30 mouse cellular contexts compared by ENCODE assay signal in the genomic region with DNA sequence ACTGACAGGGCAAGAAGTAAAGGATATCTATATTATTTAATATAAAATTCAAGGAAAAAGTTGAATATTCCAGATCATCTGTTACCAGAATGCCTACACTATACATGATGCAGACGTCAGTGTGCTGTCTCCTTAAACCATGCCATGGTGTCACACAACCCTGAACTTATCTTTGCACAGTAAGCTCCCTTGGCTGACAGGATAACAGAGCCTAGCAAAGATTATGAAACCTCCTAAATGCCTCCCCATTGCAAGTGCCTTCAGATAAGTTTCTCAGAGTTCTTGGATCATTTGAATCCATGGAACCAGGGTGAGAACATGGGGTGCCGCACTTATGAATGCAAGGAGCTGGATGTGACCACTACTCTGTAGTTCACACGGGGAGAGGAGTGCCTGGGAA. TPM values are rescaled to one million over a fixed set of nuclear protein-coding genes. Genes with fewer than 3 reads are reported as not detected.
DNase-seq lines count a peak whose midpoint lies in the region; ATAC-seq lines count a peak whose summit lies in the region.
"Had no signal": no experiment of that assay in that cellular context is flagged by ENCODE, and none has a peak within 500 bp of the region (broad histone marks: within the 10 kb centered on the region; RNA-seq: fewer than 3 reads in every experiment).

No protein-coding gene starts in this region.

- no peak overlapping the region for H3K4me2 ChIP-seq in heart, embryonic 12.5 days
- H3K4me2 ChIP-seq in heart, embryonic 11.5 days: no peak overlapping the region
- H3K4me2 ChIP-seq in liver, embryonic 13.5 days: peak overlapping the region; percentile 50
- H3K4me2 ChIP-seq: embryonic facial prominence, embryonic 15.5 days had no signal

- H3K27ac ChIP-seq in heart, embryonic 12.5 days (ENCODE audit: poor library complexity, severe bottlenecking): no peak overlapping the region
- H3K27ac ChIP-seq in heart, embryonic 11.5 days (ENCODE audit: low read depth, low read length): no peak overlapping the region
- H3K27ac ChIP-seq in liver, embryonic 13.5 days: peak overlapping the region; percentile 87
- H3K27ac ChIP-seq: embryonic facial prominence, embryonic 10.5 days; embryonic facial prominence, embryonic 15.5 days; gastrocnemius, adult 2 months; heart, adult 2 months; hindbrain, embryonic 10.5 days; kidney, postnatal 0 days had no signal

- no peaks in the 10 kb centered on the region for H3K9me3 ChIP-seq in heart, embryonic 12.5 days (replicated peaks)
- H3K9me3 ChIP-seq in heart, embryonic 11.5 days (replicated peaks; ENCODE audit: control insufficient read depth, low read length): no peaks in the 10 kb centered on the region
- no peaks in the 10 kb centered on the region for H3K9me3 ChIP-seq in erythroblast, embryonic 14.5 days (ENCODE audit: control insufficient read depth, low read length)
- H3K9me3 ChIP-seq in liver, embryonic 13.5 days (replicated peaks): no peaks in the 10 kb centered on the region
- H3K9me3 ChIP-seq: embryonic facial prominence, embryonic 10.5 days; embryonic facial prominence, embryonic 15.5 days; G1E; megakaryocyte, embryonic 14.5 days had no signal

- H3K4me3 ChIP-seq in heart, embryonic 12.5 days: no peak overlapping the region
- no peak overlapping the region for H3K4me3 ChIP-seq in heart, embryonic 11.5 days (ENCODE audit: low read depth, low read length)
- H3K4me3 ChIP-seq in erythroblast, embryonic 14.5 days (replicated peaks): peak overlapping the region; percentile 18
- no peak overlapping the region for H3K4me3 ChIP-seq in liver, embryonic 13.5 days (replicated peaks)
- H3K4me3 ChIP-seq: embryonic facial prominence, embryonic 10.5 days; embryonic facial prominence, embryonic 15.5 days; gastrocnemius, adult 2 months; heart, adult 2 months; hindbrain, embryonic 10.5 days; megakaryocyte, embryonic 14.5 days had no signal

- peak; percentile 59 for DNase-seq in liver, embryonic 13.5 days
- no peak for DNase-seq in kidney, adult 11 months
- no peak for DNase-seq in left cerebral cortex, adult 9 months (ENCODE audit: low spot score in 2 of 2)
- DNase-seq in spleen, adult 18-20 months: no peak
- DNase-seq: adrenal gland, postnatal 36 days; cerebellum, adult 8-10 months; cerebellum, postnatal 25 days; gastrocnemius, adult 2 months; heart, adult 2 months; heart, postnatal 14 days; kidney, adult 8-10 months; kidney, postnatal 4 days; layer of hippocampus, postnatal 36 days; lung, postnatal 36 days; midbrain, embryonic 14.5 days; right cerebral cortex, adult 18-20 months; thymus, postnatal 4 days had no signal

- WGBS in heart, embryonic 12.5 days: 75% methylated on average over 3 of the region's 3 CpGs
- 67% methylated on average over 3 of the region's 3 CpGs for WGBS in heart, embryonic 11.5 days (ENCODE audit: insufficient replicate concordance)
- 29% methylated on average over 3 of the region's 3 CpGs for WGBS in liver, embryonic 13.5 days (ENCODE audit: insufficient replicate concordance)

- peaks cover 32% of the 10 kb centered on the region for H3K36me3 ChIP-seq in heart, embryonic 12.5 days
- no peaks in the 10 kb centered on the region for H3K36me3 ChIP-seq in heart, embryonic 11.5 days (ENCODE audit: control insufficient read depth, insufficient read depth, low read length)
- H3K36me3 ChIP-seq in erythroblast, embryonic 14.5 days (ENCODE audit: control insufficient read depth): peaks cover 58% of the 10 kb centered on the region
- peaks cover 25% of the 10 kb centered on the region for H3K36me3 ChIP-seq in liver, embryonic 13.5 days

- H3K27me3 ChIP-seq in heart, embryonic 12.5 days (replicated peaks): no peaks in the 10 kb centered on the region
- no peaks in the 10 kb centered on the region for H3K27me3 ChIP-seq in heart, embryonic 11.5 days (ENCODE audit: control insufficient read depth, insufficient read depth, low read length)
- H3K27me3 ChIP-seq in erythroblast, embryonic 14.5 days (ENCODE audit: control insufficient read depth): no peaks in the 10 kb centered on the region
- H3K27me3 ChIP-seq in liver, embryonic 13.5 days: no peaks in the 10 kb centered on the region
- H3K27me3 ChIP-seq: embryonic facial prominence, embryonic 15.5 days; megakaryocyte, embryonic 14.5 days; Patski had no signal

- H3K9ac ChIP-seq in heart, embryonic 12.5 days: no peak overlapping the region
- H3K9ac ChIP-seq in heart, embryonic 11.5 days (ENCODE audit: low read depth, low read length): no peak overlapping the region
- H3K9ac ChIP-seq in liver, embryonic 13.5 days: peak overlapping the region; percentile 44
- H3K9ac ChIP-seq: embryonic facial prominence, embryonic 15.5 days had no signal

- no peaks in the 10 kb centered on the region for H3K4me1 ChIP-seq in heart, embryonic 12.5 days (replicated peaks)
- H3K4me1 ChIP-seq in heart, embryonic 11.5 days (ENCODE audit: control insufficient read depth, insufficient read depth, low read length): no peaks in the 10 kb centered on the region
- H3K4me1 ChIP-seq in erythroblast, embryonic 14.5 days (ENCODE audit: control insufficient read depth): peaks cover 48% of the 10 kb centered on the region
- peaks cover 30% of the 10 kb centered on the region for H3K4me1 ChIP-seq in liver, embryonic 13.5 days (replicated peaks)
- H3K4me1 ChIP-seq: embryonic facial prominence, embryonic 10.5 days; embryonic facial prominence, embryonic 15.5 days; hindbrain, embryonic 10.5 days had no signal

- peak; percentile 57; the same call in 1 of the 2 replicates for ATAC-seq in heart, embryonic 12.5 days (ENCODE audit: insufficient number of reproducible peaks, low FRiP score)
- no peak for ATAC-seq in heart, embryonic 11.5 days (replicated peaks; ENCODE audit: insufficient number of reproducible peaks, low FRiP score, low TSS enrichment)
- ATAC-seq in liver, embryonic 13.5 days (ENCODE audit: low read depth): peak; percentile 100
- ATAC-seq in megakaryocyte progenitor cell, adult 5-6 weeks (replicated peaks; ENCODE audit: poor library complexity): peak; percentile 84
- ATAC-seq: forebrain, embryonic 16.5 days; hindbrain, embryonic 16.5 days; Patski had no signal

RNA-seq across cellular contexts. Expression of a gene that starts 25.4 kb away (rescaled TPM):
- 5.9 and 6.9 TPM in 2 replicates for polyA plus RNA-seq in heart, embryonic 12.5 days (2016; fragmentation: Nextera tagmentation; extraction: Ambion mirVana)
- polyA plus RNA-seq in heart, embryonic 11.5 days (2014; fragmentation: Nextera tagmentation; extraction: Ambion mirVana): 9.2 and 11.2 TPM in 2 replicates
- polyA plus RNA-seq in erythroblast, embryonic 14.5 days (2012): 0.35 and 0.50 TPM in 2 replicates
- polyA plus RNA-seq in liver, embryonic 13.5 days (2015; fragmentation: Nextera tagmentation; extraction: Ambion mirVana): 23.3 and 25.4 TPM in 2 replicates
- total RNA-seq in megakaryocyte progenitor cell, adult 5-6 weeks (2015): 0.86 TPM in 1 of 2 replicates, not detected in the other
- 3.0 TPM in 1 of 2 replicates, not detected in the other for total RNA-seq in megakaryocyte progenitor cell, adult 5-6 weeks (2017)

RNA-seq across cellular contexts. Expression of a gene that starts 57.9 kb away (rescaled TPM):
- 163 and 170 TPM in 2 replicates for polyA plus RNA-seq in heart, embryonic 12.5 days (2016; fragmentation: Nextera tagmentation; extraction: Ambion mirVana)
- 169 and 175 TPM in 2 replicates for polyA plus RNA-seq in heart, embryonic 11.5 days (2014; fragmentation: Nextera tagmentation; extraction: Ambion mirVana)
- polyA plus RNA-seq in erythroblast, embryonic 14.5 days (2012): 8.4 and 10.1 TPM in 2 replicates
- polyA plus RNA-seq in liver, embryonic 13.5 days (2015; fragmentation: Nextera tagmentation; extraction: Ambion mirVana): 129 and 146 TPM in 2 replicates
- total RNA-seq in megakaryocyte progenitor cell, adult 5-6 weeks (2015): 83.3 and 86.9 TPM in 2 replicates
- 62.8 and 71.7 TPM in 2 replicates for total RNA-seq in megakaryocyte progenitor cell, adult 5-6 weeks (2017)

Comparison
In these comparisons a context has a peak if more than half of its experiments do, and no peak if none do; other contexts are left out.
1. RNA of a gene that starts 57.9 kb away (polyA plus RNA-seq): 169 to 175 TPM in heart, embryonic 11.5 days, 163 to 170 TPM in heart, embryonic 12.5 days and 129 to 146 TPM in liver, embryonic 13.5 days; 8.4 to 10.1 TPM in erythroblast, embryonic 14.5 days; every median in the first group is over 10 times any median in the second.